Mouse (Mus musculus) olfactory bulb, adult 2 months (tissue): ENCODE data around the gene Pde2a. TPM values are rescaled to one million over a fixed set of nuclear protein-coding genes. Genes with fewer than 3 reads are reported as not detected.
A peak's percentile ranks its signal among the peaks of the same experiment; 100 is the strongest.

Experiments
- H3K27ac ChIP-seq: fragments of 200-500 bp; 2 replicates; pipeline ENCODE4 v1.5.1; 2012; ENCODE audit warnings: low read depth, low read length; ENCODE audit not compliant: insufficient read depth
- H3K4me1 ChIP-seq: fragments of 200-500 bp; 2 replicates; pipeline ENCODE4 v1.6.1; 2012; ENCODE audit warnings: low read length; ENCODE audit not compliant: control insufficient read depth, insufficient read depth
- H3K4me3 ChIP-seq: fragments of 200-500 bp; 2 replicates; pipeline ENCODE4 v1.5.1; 2012; ENCODE audit warnings: mild to moderate bottlenecking, low read depth, low read length, moderate library complexity; ENCODE audit not compliant: insufficient read depth
- CTCF ChIP-seq: fragments of 200-500 bp; IDR thresholded peaks from 2 replicates; pipeline ENCODE4 v1.5.1; 2012; ENCODE audit warnings: low read depth, mild to moderate bottlenecking, low read length, moderate library complexity; ENCODE audit not compliant: insufficient read depth
- POLR2A ChIP-seq: fragments of 200-500 bp; IDR thresholded peaks from 2 replicates; pipeline ENCODE4 v1.6.1; 2012; ENCODE audit warnings: mild to moderate bottlenecking, low read depth, low read length, moderate library complexity; ENCODE audit not compliant: insufficient read depth
- WGBS: fragments of 180-500 bp; shearing (Covaris S2); methylation state at CpG from one replicate; pipeline ENCODE4 v1.1.7; 2018; 5-methylcytosine and 5-hydroxymethylcytosine counted together
- polyA plus RNA-seq: library from polyadenylated mRNA; stranded (reverse); fragments of >200 nt; gene quantifications from 2 replicates; pipeline ENCODE4 v1.2.4, GENCODE M21; 2012; ENCODE audit warnings: low replicate concordance; ENCODE audit not compliant: missing spikeins, insufficient read depth, insufficient read length

The Pde2a gene
- polyA plus RNA-seq, 1 experiment: not detected

DNA sequence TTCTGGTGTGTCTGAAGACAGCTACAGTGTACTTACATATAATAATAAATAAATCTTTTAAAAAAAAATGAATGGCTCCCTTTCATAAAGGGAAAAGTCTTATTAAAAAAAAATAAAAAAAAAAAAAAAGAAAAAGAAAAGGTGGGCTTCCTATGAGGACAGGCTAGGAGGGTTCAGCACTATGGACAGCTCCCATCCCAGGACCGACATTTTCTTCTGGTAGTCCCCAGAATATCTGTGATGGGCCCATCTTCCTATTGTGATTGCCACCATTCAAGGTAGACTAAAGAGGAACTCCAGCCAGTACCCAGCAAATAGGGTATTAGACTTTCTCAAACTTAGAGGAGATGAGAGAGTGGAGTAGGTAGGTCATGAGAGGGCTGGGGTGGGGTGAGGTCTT is 16.4 kb downstream of the Pde2a start:
- Histone ChIP-seq H3K4me1 (peaks cover 22% of the 10 kb centered on the region), H3K4me3 (no peak overlapping the region), H3K27ac (no peak overlapping the region)
- WGBS: 50% methylated on average over 1 of the region's 1 CpGs
- TF ChIP-seq CTCF: no peak
- TF ChIP-seq POLR2A: no peak

DNA sequence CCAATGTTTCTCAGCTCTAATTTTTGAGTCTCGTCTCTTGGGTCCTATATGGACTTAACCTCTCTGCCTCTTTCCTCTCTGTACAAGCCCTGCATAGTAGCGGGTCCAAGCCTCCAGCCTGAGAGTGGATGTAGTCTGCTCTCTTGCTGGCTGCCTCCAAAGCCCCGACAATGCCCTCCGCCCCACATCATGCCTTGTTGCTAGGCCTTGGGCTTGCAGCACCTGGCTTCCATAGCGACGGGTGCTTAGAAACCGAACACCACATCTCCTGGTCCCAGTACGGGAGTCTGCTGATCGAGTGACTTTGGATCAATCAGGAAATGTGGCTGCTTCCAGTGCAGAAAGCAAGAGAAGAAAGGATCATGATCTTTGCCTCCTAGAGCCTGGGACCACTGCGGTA is 21.6 kb downstream of the Pde2a start:
- TF ChIP-seq POLR2A (no peak), CTCF (no peak)

DNA sequence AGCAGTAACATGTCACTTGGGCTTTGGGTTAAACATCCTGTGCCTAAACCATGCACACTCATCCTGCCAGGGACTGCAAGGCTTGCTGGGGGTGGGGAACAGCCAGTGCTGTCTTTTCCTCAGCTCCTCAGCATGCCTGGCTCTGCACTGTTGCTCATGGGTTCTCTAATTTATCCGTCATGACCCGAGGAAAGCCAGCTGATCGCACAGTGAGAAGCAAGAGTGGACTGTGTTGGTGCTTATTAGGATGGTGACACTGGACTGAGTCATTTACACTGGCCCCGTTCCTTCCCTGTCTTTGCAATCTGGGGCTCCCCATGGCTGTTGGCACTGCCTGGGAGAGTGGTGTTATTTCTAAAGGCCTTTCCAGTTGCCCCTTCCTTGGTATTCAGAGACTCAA is 22.7 kb downstream of the Pde2a start:
- WGBS: 33% methylated on average over 4 of the region's 4 CpGs
- no peak overlapping the region for H3K4me3 ChIP-seq
- H3K27ac ChIP-seq: 0 out of 2 replicates have a peak overlapping the region, but pooled peaks have one; percentile 8
- peaks cover 31% of the 10 kb centered on the region for H3K4me1 ChIP-seq
- TF ChIP-seq POLR2A (no peak), CTCF (no peak)

More for the DNA sequence above, 21.6 kb downstream of the Pde2a start:
- Histone ChIP-seq H3K4me1 (peaks cover 31% of the 10 kb centered on the region), H3K27ac (no peak overlapping the region), H3K4me3 (no peak overlapping the region)
- 75% methylated on average over 10 of the region's 10 CpGs for WGBS

DNA sequence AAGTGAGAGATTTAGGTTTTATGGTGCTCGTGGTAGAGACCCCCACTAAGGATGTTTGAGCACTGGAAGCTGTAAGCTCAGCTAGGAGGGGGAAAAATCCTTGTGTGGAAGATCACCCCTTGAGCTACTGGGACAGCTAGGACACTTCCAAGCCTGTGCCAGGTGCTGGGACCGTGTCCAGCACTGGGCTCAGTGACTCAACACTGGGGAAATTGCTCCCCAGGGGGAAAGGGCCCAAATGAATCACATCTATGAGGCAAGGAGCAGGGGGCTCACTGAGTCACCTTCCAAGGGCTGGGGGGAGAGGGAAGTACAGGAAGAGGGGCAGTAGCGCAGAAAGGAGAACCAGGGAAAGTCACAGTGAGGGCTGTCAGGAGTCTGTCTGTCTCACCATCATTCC is 28.4 kb downstream of the Pde2a start:
- Histone ChIP-seq H3K4me3 (no peak overlapping the region), H3K27ac (no peak overlapping the region), H3K4me1 (peaks cover 25% of the 10 kb centered on the region)
- whole genome bisulfite sequencing: 28% methylated on average over 3 of the region's 3 CpGs
- TF ChIP-seq CTCF (no peak), POLR2A (no peak)

DNA sequence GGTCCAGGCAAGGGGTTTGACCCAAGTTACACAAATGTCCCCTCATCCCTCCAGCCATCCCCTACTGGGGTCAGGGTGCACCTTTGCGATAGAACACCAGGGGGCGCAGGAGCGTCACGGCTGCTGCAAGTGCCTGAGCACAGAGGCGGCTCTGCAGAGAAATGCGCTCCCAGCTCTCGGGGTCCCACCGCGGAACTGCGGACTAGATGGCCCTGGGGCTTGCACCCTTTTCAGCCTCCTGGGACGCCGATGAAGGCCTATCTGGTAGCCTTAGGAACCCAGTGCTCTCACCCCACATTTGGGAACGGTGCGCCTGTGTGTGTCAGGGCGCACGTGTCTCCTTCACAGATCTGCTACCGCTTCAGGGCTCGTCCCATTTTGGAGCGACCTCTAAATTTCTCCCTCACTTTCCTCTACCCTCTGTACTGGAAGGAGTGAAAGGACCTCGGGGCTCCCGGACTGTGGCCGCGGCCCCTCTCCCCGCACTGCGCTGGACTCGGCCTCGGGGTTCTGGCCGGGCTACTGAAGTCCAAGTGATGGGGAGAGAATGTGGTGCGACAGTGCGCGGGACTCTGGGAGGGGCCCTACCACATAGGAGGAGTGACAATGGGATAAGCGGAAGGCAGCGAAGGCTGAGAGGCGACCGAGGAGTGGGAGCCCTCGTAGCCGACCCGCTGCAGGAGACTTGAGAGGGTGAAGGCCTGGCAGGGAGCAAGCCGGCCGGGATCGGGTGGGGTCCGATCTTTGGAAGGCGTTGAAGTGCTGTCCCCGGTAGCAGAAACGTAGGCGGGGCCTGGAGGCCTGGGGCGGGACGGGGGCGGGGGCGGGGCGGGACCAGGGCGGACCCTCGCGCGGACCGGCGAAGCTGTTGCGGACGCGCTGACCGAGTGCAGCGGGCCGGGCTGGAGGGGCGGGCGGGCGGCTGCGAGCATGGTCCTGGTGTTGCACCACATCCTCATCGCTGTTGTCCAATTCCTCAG is 29.2 kb downstream of the Pde2a start:
- peak; percentile 95 for TF ChIP-seq CTCF
- TF ChIP-seq POLR2A: no peak
- H3K4me3 ChIP-seq: peak overlapping the region; percentile 62
- H3K27ac ChIP-seq: no peak overlapping the region
- H3K4me1 ChIP-seq: peaks cover 25% of the 10 kb centered on the region
- under 1% methylated on average over 60 of the region's 68 CpGs for WGBS

DNA sequence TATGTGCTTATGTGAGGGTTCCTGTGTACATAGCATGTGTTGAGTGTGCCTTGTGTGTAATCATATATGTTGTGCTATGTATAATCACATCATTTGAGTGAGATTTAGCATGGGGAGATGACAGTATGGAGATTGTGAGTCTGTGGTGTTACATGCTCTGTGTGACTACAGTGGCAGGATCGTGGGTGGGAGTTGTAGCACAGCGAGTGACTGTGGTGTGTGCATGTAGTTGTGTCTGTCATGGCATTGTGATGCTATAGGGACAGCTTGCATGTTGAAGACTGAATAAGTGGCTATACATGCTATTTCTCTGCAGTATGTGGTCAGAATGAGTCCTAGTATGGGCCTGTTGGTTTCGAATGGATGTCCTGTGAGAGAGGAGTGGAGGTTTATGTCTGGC is 31.2 kb downstream of the Pde2a start:
- H3K27ac ChIP-seq: peak overlapping the region; percentile 68
- no peak for TF ChIP-seq POLR2A
- no peak for TF ChIP-seq CTCF
- H3K4me3 ChIP-seq: peak overlapping the region; percentile 36; the same call in 1 of the 2 replicates

DNA sequence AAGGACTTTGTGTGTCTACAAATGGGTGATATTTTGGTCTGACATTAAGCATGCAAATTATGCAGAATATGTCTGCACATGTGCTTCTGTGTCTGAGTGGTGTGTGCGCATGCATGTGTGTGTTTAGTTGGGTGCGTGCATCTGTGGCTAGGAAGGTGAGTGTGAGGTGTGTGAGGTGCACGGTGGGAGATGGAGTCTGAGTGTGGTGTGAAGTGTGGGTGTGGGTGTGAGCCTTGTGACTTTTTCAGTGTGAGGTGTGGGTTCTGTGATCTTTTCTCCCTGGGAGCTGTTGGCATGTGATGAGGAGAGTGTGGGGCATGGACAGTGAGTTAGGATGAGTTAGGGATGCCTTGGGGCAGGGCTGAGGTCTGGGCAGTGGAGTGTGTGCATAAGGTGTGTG is 31.8 kb downstream of the Pde2a start:
- Histone ChIP-seq H3K4me3 (peak overlapping the region; percentile 36), H3K27ac (no peak overlapping the region), H3K4me1 (peaks cover 49% of the 10 kb centered on the region)
- 73% methylated on average over 3 of the region's 3 CpGs for WGBS
- no peak for TF ChIP-seq CTCF
- no peak for TF ChIP-seq POLR2A

More for the DNA sequence above, 31.2 kb downstream of the Pde2a start:
- peaks cover 43% of the 10 kb centered on the region for H3K4me1 ChIP-seq
- WGBS: 49% methylated on average over 3 of the region's 3 CpGs

DNA sequence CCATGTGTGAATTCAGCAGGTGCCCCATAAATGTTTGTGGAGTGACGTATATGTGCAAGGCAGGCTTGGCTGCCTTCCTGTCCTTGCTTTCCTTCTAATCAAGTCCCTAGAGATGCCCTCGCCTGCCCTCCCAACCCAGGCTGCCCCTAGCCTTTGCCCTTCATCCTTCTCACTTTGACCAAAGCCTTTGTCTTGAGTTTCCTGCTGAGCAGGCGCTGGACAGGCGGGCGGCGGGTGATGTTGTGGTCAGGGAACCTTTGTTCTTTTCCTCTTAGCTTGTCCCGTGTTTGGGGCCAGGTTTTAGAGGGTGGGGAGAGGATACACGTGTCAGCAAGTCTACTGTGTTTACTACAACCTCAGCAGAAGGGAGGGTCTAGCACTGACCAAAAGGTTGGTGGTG is 32.2 kb downstream of the Pde2a start:
- TF ChIP-seq CTCF: no peak
- no peak for TF ChIP-seq POLR2A
- Histone ChIP-seq H3K4me3 (peak overlapping the region; percentile 36), H3K27ac (no peak overlapping the region), H3K4me1 (peaks cover 54% of the 10 kb centered on the region)
- 58% methylated on average over 8 of the region's 8 CpGs for WGBS

DNA sequence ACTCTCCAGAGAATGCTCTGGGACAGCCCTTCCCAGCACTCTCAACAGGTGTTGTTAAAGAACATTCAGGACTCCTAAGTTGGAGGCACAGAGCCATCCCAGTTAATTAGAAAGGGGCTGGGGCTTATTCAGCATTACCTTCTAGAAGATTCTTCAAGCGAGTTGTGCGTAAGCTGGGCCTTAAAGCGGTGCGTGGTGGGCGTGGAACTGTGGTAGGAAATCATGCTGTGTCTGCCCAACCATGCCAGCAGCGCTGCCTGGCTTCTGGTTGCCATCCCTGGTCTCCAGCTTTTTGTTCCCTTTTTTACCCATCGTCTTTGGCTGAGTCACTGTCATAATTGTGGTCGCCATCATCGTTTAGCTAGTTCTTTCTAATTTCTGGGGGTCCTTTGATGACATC is 33.0 kb downstream of the Pde2a start:
- no peak for TF ChIP-seq CTCF
- no peak overlapping the region for H3K4me3 ChIP-seq
- H3K27ac ChIP-seq: 0 out of 2 replicates have a peak overlapping the region, but pooled peaks have one; percentile 28
- WGBS: 49% methylated on average over 9 of the region's 9 CpGs
- peaks cover 60% of the 10 kb centered on the region for H3K4me1 ChIP-seq

DNA sequence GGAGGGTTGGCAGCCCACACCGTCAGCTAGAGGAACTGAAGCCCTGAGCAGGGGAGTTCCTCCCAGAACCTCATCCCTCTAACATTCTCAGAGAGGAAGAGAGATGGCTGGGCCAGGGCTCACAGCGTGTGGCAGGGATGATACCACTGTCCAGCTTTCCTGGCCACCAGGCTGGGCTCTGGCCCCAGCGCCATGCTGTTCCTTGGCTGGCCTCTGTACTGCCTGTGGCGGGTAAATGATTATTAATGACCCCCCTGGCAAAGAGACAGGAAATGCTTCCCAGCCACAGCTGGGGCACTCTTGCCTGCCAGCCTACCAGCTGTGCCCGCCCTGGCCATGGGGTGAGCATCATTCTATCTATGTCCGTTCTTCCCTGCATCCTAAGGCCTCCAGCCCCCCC is 33.6 kb downstream of the Pde2a start:
- TF ChIP-seq POLR2A (no peak), CTCF (no peak)

More for the DNA sequence above, 33.6 kb downstream of the Pde2a start:
- Histone ChIP-seq H3K4me3 (no peak overlapping the region), H3K4me1 (peaks cover 63% of the 10 kb centered on the region), H3K27ac (peak overlapping the region; percentile 28; the same call in 1 of the 2 replicates)
- 57% methylated on average over 6 of the region's 6 CpGs for WGBS
